Mouse (Mus musculus) kidney, adult 2 months (tissue): ENCODE measurements around the gene Pafah1b2.

ENCODE experiments used
- CTCF ChIP-seq: fragments of 200-500 bp; conservative IDR thresholded peaks from 2 replicates; pipeline ENCODE4 v1.5.1; 2011; ENCODE audit warnings: low read depth, mild to moderate bottlenecking, control low read depth, low read length, moderate library complexity, mixed read lengths; ENCODE audit not compliant: insufficient read depth, insufficient read length
- POLR2A ChIP-seq: fragments of 200-500 bp; IDR thresholded peaks from one replicate; pipeline ENCODE4 v1.6.1; 2011; ENCODE audit warnings: low read depth, low read length, control low read depth

DNA sequence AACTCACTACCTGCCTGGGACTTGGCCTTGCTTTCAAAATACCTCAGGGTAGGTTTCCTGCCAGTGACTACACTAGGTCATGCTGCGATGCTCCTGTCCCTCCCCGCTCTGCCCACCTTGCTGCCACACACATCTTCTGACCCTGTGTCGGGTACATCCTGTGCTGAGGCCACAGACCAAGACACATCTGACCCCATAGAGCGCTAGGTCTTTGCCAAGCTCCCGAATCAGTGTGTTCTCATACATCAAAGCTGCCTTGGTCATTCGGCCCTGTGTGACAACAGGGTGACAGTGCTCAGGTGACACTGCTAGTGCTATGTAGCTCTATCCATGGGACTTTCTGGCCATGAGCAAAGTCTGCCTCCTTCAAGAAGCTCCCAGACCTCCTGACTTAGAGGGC is 72.7 kb downstream of the Pafah1b2 start:
- TF ChIP-seq CTCF: no peak
- TF ChIP-seq POLR2A: no peak
